ENCODE assay signal across 25 mouse cellular contexts in genomic region chr9:58411556-58411955, GRCm38 (mm10). TPM values are rescaled to one million over a fixed set of nuclear protein-coding genes. Genes with fewer than 3 reads are reported as not detected.
DNase-seq lines count a peak whose midpoint lies in the region; ATAC-seq lines count a peak whose summit lies in the region.
"Had no signal": no experiment of that assay in that cellular context is flagged by ENCODE, and none has a peak within 500 bp of the region (broad histone marks: within the 10 kb centered on the region; RNA-seq: fewer than 3 reads in every experiment).

No protein-coding gene starts in this region.

- H3K27ac ChIP-seq in heart, embryonic 15.5 days: no peak overlapping the region
- H3K27ac ChIP-seq in hindbrain, embryonic 14.5 days: no peak overlapping the region
- H3K27ac ChIP-seq: embryonic facial prominence, embryonic 12.5 days; forebrain, embryonic 15.5 days; hindbrain, embryonic 10.5 days; hindbrain, embryonic 15.5 days had no signal

- ATAC-seq in heart, embryonic 15.5 days (replicated peaks; ENCODE audit: insufficient number of reproducible peaks, insufficient read depth, low FRiP score, low read depth): no peak
- ATAC-seq in megakaryocyte progenitor cell, adult 5-6 weeks (replicated peaks; ENCODE audit: poor library complexity): no peak
- no peak for ATAC-seq in hindbrain, embryonic 14.5 days (ENCODE audit: low FRiP score)
- ATAC-seq: activated CD4-positive, CD25-positive, alpha-beta regulatory T cell, adult 4 months; forebrain, embryonic 15.5 days; intestine, embryonic 16.5 days; Patski had no signal

- H3K9ac ChIP-seq in heart, embryonic 15.5 days: no peak overlapping the region
- no peak overlapping the region for H3K9ac ChIP-seq in hindbrain, embryonic 14.5 days
- H3K9ac ChIP-seq: embryonic facial prominence, embryonic 12.5 days; forebrain, embryonic 15.5 days; hindbrain, embryonic 15.5 days had no signal

- 40% methylated on average over 9 of the region's 9 CpGs for WGBS in heart, embryonic 15.5 days
- 80% methylated on average over 9 of the region's 9 CpGs for WGBS in hindbrain, embryonic 14.5 days

- no peaks in the 10 kb centered on the region for H3K9me3 ChIP-seq in heart, embryonic 15.5 days (replicated peaks)
- H3K9me3 ChIP-seq in hindbrain, embryonic 14.5 days (ENCODE audit: control insufficient read depth, low read length): no peaks in the 10 kb centered on the region
- H3K9me3 ChIP-seq: embryonic facial prominence, embryonic 12.5 days; forebrain, embryonic 15.5 days; hindbrain, embryonic 10.5 days; hindbrain, embryonic 15.5 days had no signal

- no peaks in the 10 kb centered on the region for H3K27me3 ChIP-seq in heart, embryonic 15.5 days
- no peaks in the 10 kb centered on the region for H3K27me3 ChIP-seq in hindbrain, embryonic 14.5 days (ENCODE audit: control insufficient read depth, insufficient read depth, low read length)
- H3K27me3 ChIP-seq: embryonic facial prominence, embryonic 12.5 days; forebrain, embryonic 15.5 days; hindbrain, embryonic 15.5 days had no signal

- peak; percentile 40 to 57 for DNase-seq in heart, adult 18-20 months
- no peak for DNase-seq in heart, postnatal 25 days (ENCODE audit: low spot score)
- DNase-seq in heart, adult 9 months (ENCODE audit: low spot score in 2 of 2): peak; percentile 7 to 22
- DNase-seq in heart, postnatal 4 days: peak; percentile 53
- no peak for DNase-seq in hindbrain, embryonic 14.5 days (ENCODE audit: low spot score)
- DNase-seq: adrenal gland, postnatal 14 days; cerebellum, adult 11-12 months; cerebellum, adult 9-10 months; cerebellum, postnatal 25 days; gastrocnemius, postnatal 36 days; kidney, adult 2 months had no signal

- H3K4me1 ChIP-seq in heart, embryonic 15.5 days (replicated peaks): peaks cover 15% of the 10 kb centered on the region
- peaks cover 3% of the 10 kb centered on the region; the same call in 1 of the 2 replicates for H3K4me1 ChIP-seq in hindbrain, embryonic 14.5 days (replicated peaks; ENCODE audit: control insufficient read depth, insufficient read depth, low read length)
- H3K4me1 ChIP-seq: embryonic facial prominence, embryonic 12.5 days; forebrain, embryonic 15.5 days had no signal

- peak overlapping the region; percentile 7; the same call in 1 of the 2 replicates for H3K4me2 ChIP-seq in heart, embryonic 15.5 days
- H3K4me2 ChIP-seq in hindbrain, embryonic 14.5 days (replicated peaks): no peak overlapping the region
- H3K4me2 ChIP-seq: embryonic facial prominence, embryonic 12.5 days; forebrain, embryonic 15.5 days; hindbrain, embryonic 15.5 days had no signal

- no peak overlapping the region for H3K4me3 ChIP-seq in heart, embryonic 15.5 days
- no peak overlapping the region for H3K4me3 ChIP-seq in hindbrain, embryonic 14.5 days (replicated peaks; ENCODE audit: low read length)
- H3K4me3 ChIP-seq: embryonic facial prominence, embryonic 12.5 days; forebrain, embryonic 15.5 days; hindbrain, embryonic 10.5 days; hindbrain, embryonic 15.5 days had no signal

- H3K36me3 ChIP-seq in heart, embryonic 15.5 days: no peaks in the 10 kb centered on the region
- no peaks in the 10 kb centered on the region for H3K36me3 ChIP-seq in hindbrain, embryonic 14.5 days (replicated peaks; ENCODE audit: control insufficient read depth, insufficient read depth)
- H3K36me3 ChIP-seq: embryonic facial prominence, embryonic 12.5 days; forebrain, embryonic 15.5 days; hindbrain, embryonic 10.5 days; hindbrain, embryonic 15.5 days had no signal

- intact Hi-C loops in heart, postnatal 25 days (cut with DNase I): loop anchor here (5.0 kb wide), 1 partner anchor 46 kb away; no protein-coding TSS in a partner anchor

RNA-seq across cellular contexts. Expression of gene Tbc1d21, which starts 41.3 kb away (rescaled TPM):
- not detected for total RNA-seq in heart, adult 18-20 months (2021)
- not detected for total RNA-seq in heart, postnatal 25 days (2021)
- not detected in 2 replicates for polyA plus RNA-seq in heart, embryonic 15.5 days (2015; fragmentation: Nextera tagmentation; extraction: Ambion mirVana)
- total RNA-seq in heart, postnatal 4 days (2021): not detected
- total RNA-seq in megakaryocyte progenitor cell, adult 5-6 weeks (2015): not detected in 2 replicates
- total RNA-seq in megakaryocyte progenitor cell, adult 5-6 weeks (2017): not detected in 2 replicates
- polyA plus RNA-seq in hindbrain, embryonic 14.5 days (2014; fragmentation: Nextera tagmentation; extraction: Ambion mirVana): not detected in 2 replicates
- total RNA-seq: adrenal gland, adult 18-20 months; adrenal gland, postnatal 14 days; CH12.LX; gastrocnemius, adult 8-10 months; gastrocnemius, postnatal 36 days had no signal
- polyA plus RNA-seq: activated CD4-positive, CD25-positive, alpha-beta regulatory T cell, adult 4 months; cortical plate, adult 2 months; embryonic facial prominence, embryonic 12.5 days; forebrain, embryonic 11.5 days; forebrain, embryonic 15.5 days; hindbrain, embryonic 10.5 days; hindbrain, embryonic 15.5 days; intestine, embryonic 16.5 days; kidney, adult 2 months; Patski had no signal

Comparison
In these comparisons a context has a peak if more than half of its experiments do, and no peak if none do; other contexts are left out.
1. DNase-seq: peak in heart, adult 18-20 months (2 of 2), heart, adult 9 months (2 of 2) and heart, postnatal 4 days (single experiment); none in heart, postnatal 25 days (single experiment) and hindbrain, embryonic 14.5 days (single experiment).